Mouse (Mus musculus): ENCODE measurements around the gene Cebpzos. TPM values are rescaled to one million over a fixed set of nuclear protein-coding genes. Genes with fewer than 3 reads are reported as not detected.

Cebpzos gene
- total RNA-seq, 2 experiments from 2014 or later = 34.3 to 35.4 TPM

GRCm38 (mm10) chr17:78936466-78937228 lies 20.3 kb downstream of the Cebpzos start, which contains the start of the genes Cebpz and Ndufaf7:
Gene Cebpz (minus strand): TSS chr17:78937066.
Gene Ndufaf7 (plus strand): TSS chr17:78937136.
- intact Hi-C loops (cut with DNase I) = loop anchor here (5.0 kb wide), 1 partner anchor 99 kb away; the partner anchor contains the start of genes Gpatch11 and Heatr5b
- peak; percentile 96 to 99 for DNase-seq (ENCODE audit: low spot score in 2 of 2)

GRCm38 (mm10) chr17:78937229-78937853 lies 21.0 kb downstream of the Cebpzos start:
- DNase-seq (ENCODE audit: low spot score in 2 of 2) = peak in 1 of 2 experiments; percentile 23
- intact Hi-C loops (cut with DNase I) = loop anchor here (5.0 kb wide), 1 partner anchor 100 kb away; the partner anchor contains the start of genes Gpatch11 and Heatr5b

- intact Hi-C loops (cut with DNase I) = loop anchor here (5.0 kb wide), 1 partner anchor 102 kb away; the partner anchor contains the start of genes Gpatch11 and Heatr5b
- DNase-seq (ENCODE audit: low spot score in 2 of 2) = no peak
Measured at GRCm38 (mm10) chr17:78938927-78939326, 22.6 kb downstream of the Cebpzos start.

- no peak for DNase-seq (ENCODE audit: low spot score in 2 of 2)
- intact Hi-C loops (cut with DNase I) = no loop called here
Measured at GRCm38 (mm10) chr17:78942579-78942978, 26.3 kb downstream of the Cebpzos start.

GRCm38 (mm10) chr17:78951225-78951624 lies 34.9 kb downstream of the Cebpzos start:
- intact Hi-C loops (cut with DNase I) = no loop called here
- no peak for DNase-seq (ENCODE audit: low spot score in 2 of 2)

- intact Hi-C loops (cut with DNase I) = no loop called here
Measured at GRCm38 (mm10) chr17:78952070-78952469, 35.8 kb downstream of the Cebpzos start.

GRCm38 (mm10) chr17:78953240-78953639 lies 36.9 kb downstream of the Cebpzos start:
- intact Hi-C loops (cut with DNase I) = no loop called here
- no peak for DNase-seq (ENCODE audit: low spot score in 2 of 2)

More at GRCm38 (mm10) chr17:78952070-78952469, 35.8 kb downstream of the Cebpzos start:
- no peak for DNase-seq (ENCODE audit: low spot score in 2 of 2)

GRCm38 (mm10) chr17:78959473-78959872 lies 43.2 kb downstream of the Cebpzos start:
- intact Hi-C loops (cut with DNase I) = no loop called here
- DNase-seq (ENCODE audit: low spot score in 2 of 2) = no peak

GRCm38 (mm10) chr17:78964387-78964786 lies 48.1 kb downstream of the Cebpzos start:
- DNase-seq (ENCODE audit: low spot score in 2 of 2) = peak; percentile 27 to 39
- intact Hi-C loops (cut with DNase I) = no loop called here

GRCm38 (mm10) chr17:78966092-78966883 lies 50.0 kb downstream of the Cebpzos start:
- no peak for DNase-seq (ENCODE audit: low spot score in 2 of 2)
- intact Hi-C loops (cut with DNase I) = no loop called here

- intact Hi-C loops (cut with DNase I) = no loop called here
- DNase-seq (ENCODE audit: low spot score in 2 of 2) = no peak
Measured at GRCm38 (mm10) chr17:78968500-78968899, 52.2 kb downstream of the Cebpzos start.

Other genes with a start within 250 kb of the Cebpzos start
- gene Strn, start 179.3 kb upstream of the Cebpzos start, total RNA-seq (2021) = 10 to 100 TPM; 70.4 to 75.8 TPM
- 10 to 100 TPM; 52.4 to 52.9 TPM for gene Heatr5b, start 81.1 kb upstream of the Cebpzos start, total RNA-seq (2021)
- gene Gpatch11, start 80.9 kb upstream of the Cebpzos start, total RNA-seq (2021) = 10 to 100 TPM; 31.5 to 31.9 TPM
- gene Eif2ak2, start 33.9 kb upstream of the Cebpzos start, total RNA-seq (2021) = 1 to 10 TPM; 3.4 to 5.7 TPM
- gene Sult6b1, start 9.5 kb upstream of the Cebpzos start, total RNA-seq (2021) = not detected
- 10 to 100 TPM; 33.2 to 33.5 TPM for gene Cebpz, start 20.6 kb downstream of the Cebpzos start, total RNA-seq (2021)
- 10 to 100 TPM; 59.3 to 66.2 TPM for gene Ndufaf7, start 20.6 kb downstream of the Cebpzos start, total RNA-seq (2021)
- gene Prkd3, start 104.3 kb downstream of the Cebpzos start, total RNA-seq (2021) = 10 to 100 TPM; 11.2 to 11.3 TPM
- gene Qpct, start 135.4 kb downstream of the Cebpzos start, total RNA-seq (2021) = 10 to 100 TPM in 1 of 2 experiments, 1 to 10 TPM in 1; 7.9 to 12.5 TPM

Measured in left cerebral cortex, postnatal 14 days (tissue).